Mouse (Mus musculus): ENCODE results near the gene Fgfr2. TPM values are rescaled to one million over a fixed set of nuclear protein-coding genes. Genes with fewer than 3 reads are reported as not detected.

Gene Fgfr2
- polyA plus RNA-seq, 1 experiment from 2014 or later = 106 TPM

DNA sequence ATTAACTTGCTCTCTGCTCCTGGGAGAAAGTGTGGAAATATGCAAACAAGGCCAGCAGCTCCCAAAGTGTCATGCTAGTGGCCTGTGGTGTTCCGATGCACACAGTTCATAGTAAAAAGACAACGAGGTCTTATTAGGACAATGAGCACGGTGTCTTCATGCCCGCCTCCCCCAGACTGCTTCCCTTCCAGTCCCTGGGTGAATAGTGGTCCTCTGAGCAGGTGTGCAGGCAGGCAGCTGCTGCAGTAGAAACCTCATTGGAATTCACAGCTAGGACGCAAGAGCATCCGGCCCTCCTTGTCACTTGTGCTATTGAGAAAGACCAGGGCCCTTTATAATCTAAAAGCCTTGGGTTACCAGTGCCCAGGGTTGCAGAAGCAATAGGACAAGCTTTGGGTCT is 2409.8 kb downstream of the Fgfr2 start:
- Histone ChIP-seq H3K27ac (replicated peaks; ENCODE audit: low read depth, low read length) (no peak overlapping the region), H3K9ac (ENCODE audit: low read depth, low read length) (no peak overlapping the region), H3K27me3 (replicated peaks; ENCODE audit: control insufficient read depth, insufficient read depth, low read length) (no peaks in the 10 kb centered on the region), H3K36me3 (ENCODE audit: control insufficient read depth, insufficient read depth, low read length) (peaks cover 23% of the 10 kb centered on the region; the same call in 1 of the 2 replicates), H3K9me3 (ENCODE audit: control insufficient read depth, low read length) (no peaks in the 10 kb centered on the region), H3K4me1 (ENCODE audit: control insufficient read depth, insufficient read depth, low read length) (peaks cover 11% of the 10 kb centered on the region), H3K4me3 (ENCODE audit: low read depth, low read length) (no peak overlapping the region), H3K4me2 (ENCODE audit: low read depth, low read length) (no peak overlapping the region)
- 76% methylated on average over 6 of the region's 6 CpGs for WGBS
- ATAC-seq (ENCODE audit: low read depth) (no peak), DNase-seq (ENCODE audit: low spot score) (no peak)

DNA sequence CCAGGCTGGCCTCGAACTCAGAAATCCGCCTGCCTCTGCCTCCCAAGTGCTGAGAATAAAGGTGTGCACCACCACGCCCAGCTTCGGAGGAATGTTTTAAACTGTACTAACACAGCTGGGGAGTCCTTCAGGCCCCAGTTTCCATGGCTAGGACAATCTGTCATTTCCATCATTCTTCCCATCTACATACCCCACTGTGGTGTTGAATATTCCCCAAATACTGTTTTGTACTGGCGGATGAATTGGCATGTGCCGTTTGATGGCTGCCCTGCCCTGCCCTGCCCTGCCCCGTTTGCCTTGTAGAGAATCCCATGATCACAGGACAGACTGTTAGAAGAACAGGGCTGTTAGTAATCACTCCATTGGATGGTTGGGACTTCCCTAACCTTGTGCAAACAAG is 2411.3 kb downstream of the Fgfr2 start:
- Histone ChIP-seq H3K4me1 (ENCODE audit: control insufficient read depth, insufficient read depth, low read length) (peaks cover 16% of the 10 kb centered on the region), H3K27ac (replicated peaks; ENCODE audit: low read depth, low read length) (no peak overlapping the region), H3K36me3 (ENCODE audit: control insufficient read depth, insufficient read depth, low read length) (peaks cover 8% of the 10 kb centered on the region; the same call in 1 of the 2 replicates), H3K27me3 (replicated peaks; ENCODE audit: control insufficient read depth, insufficient read depth, low read length) (no peaks in the 10 kb centered on the region), H3K4me3 (ENCODE audit: low read depth, low read length) (no peak overlapping the region), H3K9ac (ENCODE audit: low read depth, low read length) (no peak overlapping the region), H3K4me2 (ENCODE audit: low read depth, low read length) (no peak overlapping the region), H3K9me3 (ENCODE audit: control insufficient read depth, low read length) (no peaks in the 10 kb centered on the region)
- no peak for ATAC-seq (ENCODE audit: low read depth)
- WGBS = 94% methylated on average over 6 of the region's 7 CpGs
- DNase-seq (ENCODE audit: low spot score) = no peak

DNA sequence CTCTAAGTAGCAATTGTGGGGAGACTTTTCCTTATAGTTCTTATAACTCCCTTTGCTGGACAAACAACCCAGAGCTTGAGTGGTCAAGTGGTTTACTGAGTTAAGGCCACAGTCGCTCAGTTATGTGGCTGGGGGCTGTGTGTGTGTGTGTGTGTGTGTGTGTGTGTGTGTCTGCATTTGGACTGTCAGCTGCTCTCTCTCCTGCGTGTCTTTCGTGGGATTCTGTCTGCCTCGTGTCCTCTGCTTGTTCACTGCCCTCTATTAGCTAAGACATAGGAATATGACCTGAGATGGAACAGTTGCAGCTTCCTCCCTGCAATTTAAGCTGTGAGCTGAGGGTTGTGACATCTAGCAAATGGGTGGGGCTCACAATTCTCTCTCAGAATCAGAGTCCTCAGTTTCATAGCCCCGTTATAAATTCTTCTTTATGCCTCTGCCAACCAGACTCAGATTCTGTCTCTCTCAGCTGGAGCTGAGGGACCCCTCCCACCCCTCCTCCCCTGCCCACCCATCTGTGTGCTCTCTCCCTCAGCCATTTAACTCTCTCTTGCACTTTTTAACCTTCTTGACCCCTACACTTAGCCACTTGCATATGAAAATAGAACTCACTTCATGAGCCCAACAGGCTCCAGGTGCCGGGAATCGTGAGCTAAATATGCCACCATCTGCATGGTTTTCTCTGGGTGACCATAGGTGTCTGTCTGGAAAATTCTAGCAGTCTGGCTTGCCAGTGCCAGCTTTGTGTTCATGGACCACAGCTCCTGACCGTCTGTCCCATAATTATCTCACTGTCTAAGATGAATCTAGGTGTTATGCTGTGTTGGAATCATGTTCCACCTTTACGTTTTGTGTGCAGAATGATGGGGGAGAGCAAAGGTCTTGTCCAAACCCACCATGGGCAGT is 2413.5 kb downstream of the Fgfr2 start:
- Histone ChIP-seq H3K36me3 (ENCODE audit: control insufficient read depth, insufficient read depth, low read length) (no peaks in the 10 kb centered on the region), H3K9me3 (ENCODE audit: control insufficient read depth, low read length) (no peaks in the 10 kb centered on the region), H3K9ac (ENCODE audit: low read depth, low read length) (no peak overlapping the region; the same call in 1 of the 2 replicates), H3K4me2 (ENCODE audit: low read depth, low read length) (no peak overlapping the region), H3K27me3 (replicated peaks; ENCODE audit: control insufficient read depth, insufficient read depth, low read length) (no peaks in the 10 kb centered on the region), H3K4me3 (ENCODE audit: low read depth, low read length) (no peak overlapping the region), H3K4me1 (ENCODE audit: control insufficient read depth, insufficient read depth, low read length) (peaks cover 16% of the 10 kb centered on the region), H3K27ac (replicated peaks; ENCODE audit: low read depth, low read length) (no peak overlapping the region; the same call in 1 of the 2 replicates)
- 49% methylated on average over 9 of the region's 9 CpGs for WGBS
- ATAC-seq (ENCODE audit: low read depth) (no peak), DNase-seq (ENCODE audit: low spot score) (no peak)

DNA sequence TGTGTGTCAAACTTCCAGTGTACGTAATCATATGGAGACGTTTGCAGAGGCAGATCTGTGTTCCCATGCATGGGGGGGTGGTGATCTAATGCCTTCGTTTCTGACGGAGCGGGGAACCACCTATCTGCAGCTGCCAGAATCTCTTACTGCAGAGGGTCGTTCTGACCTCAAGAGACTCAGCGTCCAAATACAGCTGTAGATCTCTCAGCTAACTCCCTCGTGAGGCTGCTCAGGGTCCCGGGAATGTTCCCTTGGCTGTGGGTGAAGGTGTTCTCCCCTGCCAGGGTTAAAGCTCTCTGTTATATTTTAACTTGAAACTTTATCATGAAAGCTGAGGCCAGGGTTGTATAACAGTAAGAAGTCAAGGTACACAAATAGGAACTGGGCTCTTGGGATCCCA is 2414.2 kb downstream of the Fgfr2 start:
- no peaks in the 10 kb centered on the region for H3K27me3 ChIP-seq (replicated peaks; ENCODE audit: control insufficient read depth, insufficient read depth, low read length)
- WGBS = 35% methylated on average over 9 of the region's 9 CpGs
- H3K4me1 ChIP-seq (ENCODE audit: control insufficient read depth, insufficient read depth, low read length) = peaks cover 16% of the 10 kb centered on the region
- peak; percentile 29 for DNase-seq (ENCODE audit: low spot score)
- no peaks in the 10 kb centered on the region for H3K36me3 ChIP-seq (ENCODE audit: control insufficient read depth, insufficient read depth, low read length)
- no peak overlapping the region; the same call in 1 of the 2 replicates for H3K27ac ChIP-seq (replicated peaks; ENCODE audit: low read depth, low read length)
- no peak overlapping the region for H3K4me3 ChIP-seq (ENCODE audit: low read depth, low read length)
- H3K4me2 ChIP-seq (ENCODE audit: low read depth, low read length) = no peak overlapping the region
- H3K9me3 ChIP-seq (ENCODE audit: control insufficient read depth, low read length) = no peaks in the 10 kb centered on the region
- no peak overlapping the region for H3K9ac ChIP-seq (ENCODE audit: low read depth, low read length)
- peak; percentile 47; the same call in 1 of the 2 replicates for ATAC-seq (ENCODE audit: low read depth)

DNA sequence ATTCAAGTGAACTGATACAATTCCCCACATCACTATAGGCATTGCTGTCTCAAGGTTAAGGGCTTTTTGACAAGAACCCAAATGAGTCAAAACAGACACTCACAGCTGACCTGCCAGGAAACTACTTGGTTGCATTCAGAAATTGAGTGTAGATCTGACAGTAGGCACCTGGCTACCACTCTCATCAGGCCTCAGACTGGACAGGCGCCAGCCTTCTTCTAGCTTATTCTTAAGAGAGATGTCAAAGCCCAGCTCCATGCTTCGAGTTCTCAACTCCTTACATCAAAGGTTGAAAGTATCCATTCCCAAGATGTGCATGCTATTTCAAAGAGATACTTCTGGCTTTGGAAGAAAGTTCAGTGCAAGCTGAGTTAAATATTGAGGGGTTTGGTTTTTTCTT is 2417.9 kb downstream of the Fgfr2 start:
- DNase-seq (ENCODE audit: low spot score) (no peak), ATAC-seq (ENCODE audit: low read depth) (no peak)
- H3K27ac ChIP-seq (replicated peaks; ENCODE audit: low read depth, low read length) = no peak overlapping the region
- H3K27me3 ChIP-seq (replicated peaks; ENCODE audit: control insufficient read depth, insufficient read depth, low read length) = no peaks in the 10 kb centered on the region
- no peak overlapping the region for H3K9ac ChIP-seq (ENCODE audit: low read depth, low read length)
- no peak overlapping the region for H3K4me2 ChIP-seq (ENCODE audit: low read depth, low read length)
- H3K36me3 ChIP-seq (ENCODE audit: control insufficient read depth, insufficient read depth, low read length) = peaks cover 3% of the 10 kb centered on the region; the same call in 1 of the 2 replicates
- no peak overlapping the region for H3K4me3 ChIP-seq (ENCODE audit: low read depth, low read length)
- H3K4me1 ChIP-seq (ENCODE audit: control insufficient read depth, insufficient read depth, low read length) = peaks cover 16% of the 10 kb centered on the region
- WGBS = 64% methylated on average over 2 of the region's 2 CpGs
- no peaks in the 10 kb centered on the region for H3K9me3 ChIP-seq (ENCODE audit: control insufficient read depth, low read length)

DNA sequence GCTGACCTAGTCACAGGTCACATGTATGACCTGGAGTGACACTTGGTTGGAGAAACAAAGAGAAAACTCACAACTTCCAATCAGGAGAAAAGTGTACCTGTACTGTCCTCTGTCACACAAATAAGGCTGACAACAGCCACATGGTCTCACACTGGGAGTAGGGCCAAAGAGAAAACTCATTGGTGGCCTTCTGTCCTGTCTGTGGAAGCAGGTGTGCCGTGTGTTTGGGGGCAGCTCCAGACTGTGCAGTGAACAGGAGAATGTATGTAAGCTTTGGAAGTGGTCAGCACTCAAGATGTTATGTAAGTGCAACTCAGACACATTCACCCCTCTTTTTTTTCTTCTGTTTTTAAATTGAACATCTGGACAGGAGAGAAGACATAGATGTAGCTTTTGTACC is 2421.8 kb downstream of the Fgfr2 start:
- DNase-seq (ENCODE audit: low spot score) (no peak), ATAC-seq (ENCODE audit: low read depth) (no peak)
- Histone ChIP-seq H3K4me1 (ENCODE audit: control insufficient read depth, insufficient read depth, low read length) (peaks cover under 1% of the 10 kb centered on the region; the same call in 1 of the 2 replicates), H3K36me3 (ENCODE audit: control insufficient read depth, insufficient read depth, low read length) (peaks cover 6% of the 10 kb centered on the region; the same call in 1 of the 2 replicates), H3K9me3 (ENCODE audit: control insufficient read depth, low read length) (no peaks in the 10 kb centered on the region), H3K9ac (ENCODE audit: low read depth, low read length) (no peak overlapping the region), H3K4me3 (ENCODE audit: low read depth, low read length) (no peak overlapping the region), H3K27ac (replicated peaks; ENCODE audit: low read depth, low read length) (no peak overlapping the region), H3K4me2 (ENCODE audit: low read depth, low read length) (no peak overlapping the region), H3K27me3 (replicated peaks; ENCODE audit: control insufficient read depth, insufficient read depth, low read length) (no peaks in the 10 kb centered on the region)
- WGBS = 75% methylated on average over 1 of the region's 1 CpGs

DNA sequence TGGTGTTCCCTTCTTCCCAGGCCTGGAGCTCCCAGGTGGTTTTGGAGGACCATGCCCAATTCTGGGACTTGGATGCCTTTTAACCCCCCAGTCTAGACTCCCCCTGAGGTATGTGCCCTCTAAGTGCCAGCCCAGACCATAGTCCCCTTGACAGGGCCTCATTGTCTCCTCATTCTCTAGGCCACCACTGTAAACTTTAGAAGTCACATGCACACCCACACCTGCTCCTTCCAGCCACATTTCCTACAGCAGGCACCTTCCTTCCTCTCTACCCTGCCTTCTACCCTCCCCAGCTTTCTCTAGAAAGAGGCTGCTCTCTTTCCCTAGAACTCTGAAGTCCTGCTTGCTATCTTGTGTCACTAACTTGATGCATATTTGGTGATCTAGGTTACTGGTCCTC is 2424.7 kb downstream of the Fgfr2 start:
- no peak overlapping the region for H3K4me3 ChIP-seq (ENCODE audit: low read depth, low read length)
- H3K9me3 ChIP-seq (ENCODE audit: control insufficient read depth, low read length) = no peaks in the 10 kb centered on the region
- no peak overlapping the region for H3K9ac ChIP-seq (ENCODE audit: low read depth, low read length)
- H3K27me3 ChIP-seq (replicated peaks; ENCODE audit: control insufficient read depth, insufficient read depth, low read length) = no peaks in the 10 kb centered on the region
- H3K27ac ChIP-seq (replicated peaks; ENCODE audit: low read depth, low read length) = no peak overlapping the region
- H3K4me2 ChIP-seq (ENCODE audit: low read depth, low read length) = no peak overlapping the region
- DNase-seq (ENCODE audit: low spot score) = no peak
- H3K4me1 ChIP-seq (ENCODE audit: control insufficient read depth, insufficient read depth, low read length) = peaks cover 23% of the 10 kb centered on the region
- peaks cover 6% of the 10 kb centered on the region; the same call in 1 of the 2 replicates for H3K36me3 ChIP-seq (ENCODE audit: control insufficient read depth, insufficient read depth, low read length)
- ATAC-seq (ENCODE audit: low read depth) = no peak

DNA sequence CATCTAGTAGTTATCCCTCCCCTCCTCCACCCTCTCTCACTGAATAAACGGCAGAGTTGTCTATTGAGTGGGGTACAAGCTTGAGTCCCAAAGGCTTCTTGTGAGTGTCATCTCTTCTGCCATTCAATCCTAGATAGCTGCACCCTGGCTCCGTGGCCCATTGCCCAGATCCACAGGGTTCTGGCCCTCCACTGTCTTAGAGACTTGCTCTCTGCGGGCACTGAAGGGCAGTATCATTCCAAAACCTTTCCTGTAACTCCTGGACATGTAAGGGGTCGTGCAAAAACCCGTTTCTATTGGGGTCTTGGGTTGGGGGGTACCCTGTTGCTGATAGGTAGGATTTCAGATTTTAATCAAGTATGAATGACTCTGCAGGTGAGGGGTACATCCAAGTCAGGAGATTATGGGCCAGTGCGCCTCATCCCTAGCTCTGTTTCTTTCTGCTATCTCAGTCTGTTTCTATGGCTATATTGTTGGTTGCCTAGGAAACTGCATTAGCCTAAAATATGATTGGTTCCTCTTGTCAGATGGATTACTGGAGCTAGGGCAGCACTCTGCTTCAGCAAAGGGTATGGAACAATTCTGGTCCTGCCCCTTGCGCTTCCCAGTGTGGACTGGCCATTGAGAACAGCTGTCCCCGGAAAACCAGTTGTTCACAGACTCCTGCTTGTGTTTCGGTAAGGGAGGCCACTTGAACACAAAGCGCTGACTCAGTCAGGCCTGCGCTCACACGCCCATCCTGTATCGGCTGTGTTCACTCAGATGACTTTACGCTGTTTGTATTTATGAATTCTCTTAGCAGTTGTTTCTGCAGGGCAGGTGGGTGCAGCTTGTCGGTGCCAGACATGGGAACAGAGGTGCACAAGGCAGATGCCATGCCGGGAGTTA is 2426.6 kb downstream of the Fgfr2 start:
- Histone ChIP-seq H3K4me2 (ENCODE audit: low read depth, low read length) (no peak overlapping the region), H3K9me3 (ENCODE audit: control insufficient read depth, low read length) (no peaks in the 10 kb centered on the region), H3K27ac (replicated peaks; ENCODE audit: low read depth, low read length) (no peak overlapping the region), H3K4me3 (ENCODE audit: low read depth, low read length) (no peak overlapping the region), H3K9ac (ENCODE audit: low read depth, low read length) (no peak overlapping the region), H3K27me3 (replicated peaks; ENCODE audit: control insufficient read depth, insufficient read depth, low read length) (no peaks in the 10 kb centered on the region), H3K4me1 (ENCODE audit: control insufficient read depth, insufficient read depth, low read length) (peaks cover 27% of the 10 kb centered on the region), H3K36me3 (ENCODE audit: control insufficient read depth, insufficient read depth, low read length) (peaks cover 6% of the 10 kb centered on the region; the same call in 1 of the 2 replicates)
- 77% methylated on average over 16 of the region's 16 CpGs for WGBS
- ATAC-seq (ENCODE audit: low read depth) (no peak), DNase-seq (ENCODE audit: low spot score) (no peak)
